Mouse (Mus musculus) kidney, postnatal 25 days (tissue): ENCODE measurements at regions not wholly inside any gene's neighbourhood (a gene's known extent, or its start where the extent isn't known, plus 50 kb on each side); places are given as distances from the start of the nearest gene placed in this dataset.
"Not testable (repeated sequence)": the region's sequence is repeated elsewhere in the genome, so short reads cannot be mapped to it uniquely, and the experiment has no call there.

Experiments used
- DNase-seq, 2 experiments: peaks; one replicate each; pipeline ENCODE4 v3.0.0; 2021; ENCODE audit warnings: mixed read lengths in 2 of 2

- not testable (repeated sequence) for DNase-seq
Observed at GRCm38 (mm10) chr17:9278046-9278445, 143.8 kb upstream of the Gm17728 start.

GRCm38 (mm10) chr17:9279481-9279880 is 142.4 kb upstream of the Gm17728 start:
- DNase-seq: no peak

- no peak for DNase-seq
Observed at GRCm38 (mm10) chr17:9281891-9282290, 140.0 kb upstream of the Gm17728 start.

- DNase-seq: no peak
Observed at GRCm38 (mm10) chr17:9282333-9283176, 139.3 kb upstream of the Gm17728 start.

- peak in 1 of 2 experiments; percentile 1 for DNase-seq
Observed at GRCm38 (mm10) chr17:9286431-9286830, 135.4 kb upstream of the Gm17728 start.

- peak in 1 of 2 experiments; percentile 21 for DNase-seq
Observed at GRCm38 (mm10) chr17:9286834-9287233, 135.0 kb upstream of the Gm17728 start.

- no peak for DNase-seq
Observed at GRCm38 (mm10) chr17:9287682-9288081, 134.2 kb upstream of the Gm17728 start.

- DNase-seq: no peak
Observed at GRCm38 (mm10) chr17:9291601-9292000, 130.3 kb upstream of the Gm17728 start.

- no peak for DNase-seq
Observed at GRCm38 (mm10) chr17:9292296-9292695, 129.6 kb upstream of the Gm17728 start.

- DNase-seq: no peak
Observed at GRCm38 (mm10) chr17:9296371-9296770, 125.5 kb upstream of the Gm17728 start.

GRCm38 (mm10) chr17:9298231-9298630 is 123.6 kb upstream of the Gm17728 start:
- DNase-seq: no peak

- DNase-seq: no peak
Observed at GRCm38 (mm10) chr17:9301101-9301501, 120.8 kb upstream of the Gm17728 start.

GRCm38 (mm10) chr17:9308507-9308906 is 113.4 kb upstream of the Gm17728 start:
- no peak for DNase-seq

- DNase-seq: no peak
Observed at GRCm38 (mm10) chr17:9322772-9323171, 99.1 kb upstream of the Gm17728 start.

GRCm38 (mm10) chr17:9328886-9329455 is 92.9 kb upstream of the Gm17728 start:
- DNase-seq: no peak

- no peak for DNase-seq
Observed at GRCm38 (mm10) chr17:9357572-9358159, 64.2 kb upstream of the Gm17728 start.
